Mouse (Mus musculus): ENCODE measurements around the gene Zwilch. TPM values are rescaled to one million over a fixed set of nuclear protein-coding genes. Genes with fewer than 3 reads are reported as not detected.
A peak's percentile ranks its signal among the peaks of the same experiment; 100 is the strongest.
"Not testable (repeated sequence)": the region's sequence is repeated elsewhere in the genome, so short reads cannot be mapped to it uniquely, and the experiment has no call there.

The Zwilch gene
- total RNA-seq, 2 experiments from 2014 or later, result 2.2 to 3.1 TPM

DNA sequence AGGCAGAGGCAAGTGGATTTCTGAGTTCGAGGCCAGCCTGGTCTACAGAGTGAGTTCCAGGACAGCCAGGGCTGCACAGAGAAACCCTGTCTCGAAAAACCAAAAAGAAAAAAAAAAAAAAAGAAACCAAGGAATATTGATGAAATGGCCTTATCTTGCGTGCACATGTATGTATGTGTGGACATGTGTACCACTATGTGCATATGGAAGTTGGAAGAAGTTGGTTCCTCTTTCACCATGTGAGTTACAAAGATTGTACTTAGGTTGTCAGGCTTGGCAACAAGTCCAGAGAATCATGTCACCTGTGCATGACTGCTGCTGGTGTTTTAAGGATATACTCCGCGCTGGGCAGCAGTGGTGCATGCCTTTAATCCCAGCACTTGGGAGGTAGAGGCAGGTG is 10.4 kb upstream of the Zwilch start:
- DNase-seq (ENCODE audit: low spot score in 2 of 2), result not testable (repeated sequence)

- peak; percentile 86 to 91 for DNase-seq (ENCODE audit: low spot score in 2 of 2)
Observed at GRCm38 (mm10) chr9:64178974-64179646, 6.2 kb upstream of the Zwilch start, which contains the start of gene Snapc5. Gene Snapc5 (plus strand): TSS chr9:64179274.

DNA sequence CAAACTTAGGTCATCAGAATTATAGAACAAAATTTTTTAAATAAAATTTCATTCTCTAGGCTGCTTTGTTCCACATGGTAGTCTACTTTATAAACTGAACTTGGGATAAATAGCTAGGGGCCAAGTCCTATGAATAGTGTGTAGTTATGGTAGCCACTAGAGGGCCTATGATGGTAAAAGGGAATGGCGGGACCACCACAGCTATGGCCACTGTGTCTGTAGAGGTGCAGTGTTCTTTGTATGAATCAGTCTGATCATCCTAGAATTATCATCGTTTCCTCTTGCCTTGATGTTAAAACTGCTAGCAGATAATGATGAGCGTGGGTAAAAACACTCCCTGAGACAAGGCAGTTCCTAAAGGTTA is 5.7 kb upstream of the Zwilch start:
- DNase-seq (ENCODE audit: low spot score in 2 of 2), result no peak

DNA sequence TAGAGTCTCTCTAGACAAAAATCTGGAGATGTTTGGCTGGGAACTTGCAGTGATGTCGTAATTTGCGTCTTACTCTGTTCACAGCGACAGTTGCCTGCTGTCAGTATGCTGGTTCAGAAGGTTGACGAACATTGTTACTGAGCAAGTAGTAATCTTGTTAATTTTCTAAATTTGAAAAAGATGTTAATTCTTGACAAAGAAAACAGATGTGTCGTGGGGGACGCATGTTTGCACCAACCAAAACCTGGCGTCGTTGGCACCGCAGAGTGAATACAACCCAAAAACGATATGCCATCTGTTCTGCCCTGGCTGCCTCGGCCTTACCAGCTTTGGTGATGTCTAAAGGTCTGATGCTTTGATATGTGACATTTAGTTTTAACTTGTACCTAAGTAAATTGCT is 2.5 kb upstream of the Zwilch start:
- peak; percentile 44 to 82 for DNase-seq (ENCODE audit: low spot score in 2 of 2)

- no peak for DNase-seq (ENCODE audit: low spot score in 2 of 2)
Observed at GRCm38 (mm10) chr9:64174766-64175165, 1.9 kb upstream of the Zwilch start.

DNA sequence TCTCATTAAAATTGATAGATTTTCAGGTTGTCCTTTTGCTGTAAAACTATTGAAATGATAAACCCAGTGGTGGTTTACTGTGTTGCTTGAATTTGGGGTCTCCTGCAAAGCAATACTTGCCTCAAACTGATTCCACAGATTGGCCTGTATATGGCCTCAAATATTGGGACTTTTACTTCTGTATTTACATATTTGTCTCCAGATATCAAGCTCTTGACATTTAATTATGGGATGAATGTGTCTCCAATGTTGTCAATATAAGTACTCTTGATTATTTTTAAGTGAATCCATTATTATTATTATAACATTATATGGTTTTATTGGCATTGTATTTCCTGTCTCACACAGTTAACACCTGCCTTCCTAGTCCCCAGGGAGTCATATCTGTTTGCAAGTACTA is 1.4 kb upstream of the Zwilch start:
- DNase-seq (ENCODE audit: low spot score in 2 of 2), result no peak

DNA sequence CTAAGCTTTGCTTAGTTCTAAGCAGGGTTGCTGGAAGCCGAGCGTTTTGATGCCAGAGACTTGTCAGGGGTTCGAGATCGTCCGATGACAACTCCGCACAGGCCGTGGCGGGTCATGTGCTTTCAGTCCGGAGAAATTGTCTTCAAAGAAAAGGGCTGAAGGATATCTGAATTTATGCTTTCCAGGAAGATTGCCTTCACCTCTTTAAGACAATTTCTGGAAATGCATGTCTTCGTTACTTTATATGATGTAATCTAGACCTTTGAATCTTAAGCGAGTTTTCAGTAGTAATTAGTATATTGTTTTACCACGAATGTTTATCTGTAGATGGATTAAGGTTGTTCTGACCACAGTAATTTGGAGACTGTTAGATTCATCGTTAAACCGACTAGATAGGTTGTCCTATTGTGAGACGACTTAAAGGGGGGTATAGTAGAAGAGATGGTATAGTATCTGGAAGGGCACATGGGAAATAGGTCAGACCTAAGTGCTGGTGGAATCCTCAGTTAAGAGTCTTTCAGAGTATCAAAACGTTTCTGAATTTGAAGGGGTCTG is 839 bp upstream of the Zwilch start:
- no peak for DNase-seq (ENCODE audit: low spot score in 2 of 2)

GRCm38 (mm10) chr9:64172145-64172815 is 624 bp downstream of the Zwilch start:
- no peak for DNase-seq (ENCODE audit: low spot score in 2 of 2)

- DNase-seq (ENCODE audit: low spot score in 2 of 2), result not testable (repeated sequence)
Observed at GRCm38 (mm10) chr9:64169967-64170366, 2.9 kb downstream of the Zwilch start.

DNA sequence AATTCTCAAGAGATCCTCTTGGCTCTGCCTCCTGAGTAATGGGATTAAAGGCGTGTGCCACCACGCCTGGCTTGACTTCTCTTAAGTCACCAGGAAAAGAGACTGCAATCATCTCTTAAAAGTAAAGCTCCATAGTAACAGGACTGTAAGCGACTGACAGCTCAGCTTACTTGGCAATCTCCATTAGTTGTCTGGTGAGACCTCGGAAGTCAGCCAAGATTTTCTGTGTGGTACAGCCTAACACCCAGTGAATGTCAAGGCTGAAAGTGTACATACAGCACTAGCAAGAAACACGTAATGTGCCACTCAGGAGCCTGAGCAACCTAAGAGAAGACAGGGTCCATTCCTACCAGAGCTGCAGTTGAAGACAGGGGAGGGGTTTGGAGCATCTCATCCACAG is 12.4 kb downstream of the Zwilch start:
- no peak for DNase-seq (ENCODE audit: low spot score in 2 of 2)

DNA sequence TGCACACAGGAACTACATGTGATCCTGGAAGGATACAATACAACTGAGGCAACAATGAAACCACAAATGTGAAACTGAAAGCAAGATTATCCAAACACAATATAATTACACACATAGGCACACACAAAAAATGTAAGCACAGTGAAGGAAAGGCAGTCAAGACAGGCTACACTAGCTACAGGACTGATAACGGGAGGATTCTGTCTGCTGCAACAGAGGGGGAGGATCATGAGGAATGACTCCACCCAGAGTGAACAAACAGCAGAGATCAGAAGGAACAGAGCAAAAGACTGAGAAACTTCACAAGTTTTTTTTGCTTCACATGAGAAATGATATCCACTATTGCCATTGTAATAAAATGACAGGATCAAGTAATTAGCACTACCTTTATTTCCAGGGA is 16.3 kb downstream of the Zwilch start:
- DNase-seq (ENCODE audit: low spot score in 2 of 2), result no peak

DNA sequence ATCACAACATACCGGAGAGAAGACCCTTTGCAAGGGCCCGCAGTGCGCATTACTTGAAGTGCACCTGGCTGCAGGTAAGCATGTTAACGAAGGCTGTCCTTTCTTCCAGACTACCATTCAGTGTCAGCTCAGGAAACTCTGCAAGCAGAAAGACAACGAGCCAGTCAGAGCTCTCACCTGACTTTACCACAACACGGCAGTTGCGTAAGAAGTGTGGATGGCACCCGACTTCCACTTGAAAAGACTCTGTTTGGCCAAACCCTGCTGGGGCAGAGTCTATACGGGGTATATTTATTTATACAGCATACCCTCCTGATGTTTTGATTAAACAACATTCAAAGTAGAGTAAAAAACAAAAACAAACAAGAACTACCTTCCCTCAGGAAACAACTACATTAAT is 33.0 kb downstream of the Zwilch start:
- DNase-seq (ENCODE audit: low spot score in 2 of 2), result no peak

GRCm38 (mm10) chr9:64138896-64139295 is 34.0 kb downstream of the Zwilch start:
- peak; percentile 14 to 75 for DNase-seq (ENCODE audit: low spot score in 2 of 2)

DNA sequence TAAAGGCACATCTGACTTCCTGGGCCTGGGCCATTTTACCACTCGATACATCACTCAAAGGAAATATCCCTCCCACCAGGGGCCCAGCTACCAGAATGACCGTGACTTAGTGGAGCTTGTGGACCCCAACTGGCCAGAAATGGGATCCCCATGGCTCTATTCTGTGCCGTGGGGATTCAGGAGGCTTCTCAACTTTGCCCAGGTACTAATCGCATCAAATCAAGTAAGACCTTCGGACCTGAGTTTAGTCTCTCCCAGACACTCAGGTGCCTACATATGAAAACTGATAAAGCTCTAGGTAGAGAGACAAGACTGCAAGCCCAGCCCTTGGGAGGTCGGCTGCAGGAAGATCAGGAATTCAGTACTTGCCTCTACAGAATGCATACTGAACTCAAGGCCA is 41.3 kb downstream of the Zwilch start:
- DNase-seq (ENCODE audit: low spot score in 2 of 2), result no peak

DNA sequence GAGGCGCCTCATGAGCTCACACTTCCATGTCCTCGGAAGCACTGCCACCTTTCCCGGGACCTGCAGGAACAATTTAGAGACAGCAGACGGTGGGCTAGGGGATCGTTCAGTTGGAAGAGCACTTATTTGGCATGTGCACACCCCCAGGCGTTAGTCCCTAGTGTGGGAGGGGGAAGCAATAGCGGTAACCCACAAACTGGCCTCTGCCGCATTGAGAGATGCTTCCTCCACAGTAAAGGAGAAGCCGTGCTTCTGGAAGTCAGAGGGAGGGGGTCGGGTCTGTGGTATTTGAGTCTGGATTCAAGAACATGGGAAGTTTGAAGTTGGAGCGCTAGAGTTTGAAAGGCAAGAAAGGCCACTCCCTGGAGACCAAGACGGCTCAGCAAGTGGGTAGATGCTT is 46.8 kb downstream of the Zwilch start:
- DNase-seq (ENCODE audit: low spot score in 2 of 2), result no peak

GRCm38 (mm10) chr9:64125307-64125706 is 47.6 kb downstream of the Zwilch start:
- no peak for DNase-seq (ENCODE audit: low spot score in 2 of 2)

- DNase-seq (ENCODE audit: low spot score in 2 of 2), result not testable (repeated sequence)
Observed at GRCm38 (mm10) chr9:64124846-64125245, 48.1 kb downstream of the Zwilch start.

DNA sequence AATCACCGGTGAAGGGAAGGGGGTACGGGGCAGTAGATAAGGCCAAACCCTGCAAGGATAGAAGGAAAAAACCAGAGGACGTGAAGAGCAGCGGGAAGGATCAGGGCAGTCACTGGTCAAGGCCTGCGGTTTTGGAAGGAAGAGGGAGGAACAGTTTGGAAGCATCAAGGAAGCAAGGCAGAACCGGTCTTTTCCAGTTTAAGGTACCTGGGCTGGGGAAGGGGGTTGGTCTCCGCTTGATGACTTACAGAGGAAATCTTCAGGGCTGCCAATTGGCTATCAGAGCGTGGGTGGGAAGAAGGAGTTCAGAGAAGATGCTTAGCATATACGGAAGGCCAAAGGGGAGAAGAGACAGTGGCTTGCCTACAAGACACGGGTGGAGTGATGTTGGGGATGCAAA is 50.3 kb downstream of the Zwilch start:
- no peak for DNase-seq (ENCODE audit: low spot score in 2 of 2)

DNA sequence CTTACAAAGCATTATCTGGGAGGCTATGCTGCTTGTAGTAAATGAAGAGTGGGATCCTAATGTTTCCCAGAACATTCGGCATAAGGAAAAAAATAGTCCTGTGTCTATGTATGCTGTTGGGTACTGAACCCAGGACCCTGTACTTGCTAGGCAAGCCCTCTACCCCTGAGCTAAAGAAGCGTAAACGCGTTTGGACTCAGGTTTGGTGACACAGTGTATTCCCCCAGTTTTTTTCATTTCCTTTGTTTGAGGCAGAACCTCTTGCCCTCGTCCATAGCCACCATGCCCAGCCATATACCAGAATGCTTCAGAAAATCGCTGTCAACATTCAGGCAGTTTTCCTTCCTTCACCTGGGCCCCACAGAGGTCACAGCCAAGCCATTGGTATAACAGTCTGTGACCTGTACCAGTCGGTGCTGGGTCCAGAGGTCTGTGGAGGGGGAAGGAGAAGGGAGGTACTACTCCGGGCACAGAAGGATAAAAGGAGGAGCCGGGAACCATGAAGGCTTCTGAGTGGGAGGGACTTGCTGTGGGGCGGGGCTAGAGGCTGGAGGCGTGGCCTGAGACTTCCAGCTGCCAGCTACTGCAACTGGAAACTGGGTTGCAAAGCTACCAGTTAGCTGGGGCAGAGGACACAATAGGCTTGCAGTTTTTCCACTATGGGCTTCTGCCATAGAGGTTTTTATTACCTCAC is 52.2 kb downstream of the Zwilch start:
- DNase-seq (ENCODE audit: low spot score in 2 of 2), result no peak

- peak in 1 of 2 experiments; percentile 53 for DNase-seq (ENCODE audit: low spot score in 2 of 2)
Observed at GRCm38 (mm10) chr9:64119898-64120297, 53.0 kb downstream of the Zwilch start.

DNA sequence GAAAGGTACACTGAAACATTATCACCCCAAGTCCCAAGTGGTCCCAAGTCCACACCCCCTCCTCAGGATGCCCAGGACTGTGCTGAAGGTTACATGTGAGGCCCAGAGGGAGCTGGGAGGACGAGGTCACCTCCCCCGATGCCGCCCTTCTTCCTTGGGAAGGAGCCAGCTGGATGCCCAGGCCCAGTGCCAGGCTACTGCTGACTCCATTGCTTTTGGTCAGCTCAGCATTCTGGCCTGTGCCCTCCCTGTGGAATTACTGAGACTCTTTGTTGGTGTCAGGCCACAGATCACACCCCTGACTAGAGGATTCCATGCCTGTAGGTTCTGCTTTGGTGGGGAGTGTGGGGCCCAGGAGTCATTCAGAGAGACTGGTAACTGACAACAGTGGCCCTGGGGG is 56.0 kb downstream of the Zwilch start, which contains the start of gene Lctl:
Lctl (plus strand) TSS at position 272 of the 400 bp plus-strand sequence.
- no peak for DNase-seq (ENCODE audit: low spot score in 2 of 2)

DNA sequence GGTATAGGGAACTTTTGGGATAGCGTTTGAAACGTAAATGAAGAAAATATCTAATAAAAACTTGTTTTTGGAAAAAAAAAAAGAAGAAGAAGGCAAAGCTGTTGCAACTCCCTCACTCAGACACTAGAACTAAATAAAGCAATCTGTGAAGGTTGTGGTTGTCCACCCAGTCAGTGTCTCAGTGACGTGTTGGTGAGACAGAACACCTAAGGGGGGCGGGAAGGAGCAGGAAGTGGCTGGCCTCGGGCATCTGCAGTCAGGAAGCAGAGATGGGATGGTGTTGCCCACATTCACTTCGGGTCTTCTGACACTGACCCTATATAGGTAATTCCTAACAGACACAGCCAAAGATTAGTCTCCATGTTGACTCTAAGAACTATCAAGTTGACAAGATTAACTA is 57.1 kb downstream of the Zwilch start:
- no peak for DNase-seq (ENCODE audit: low spot score in 2 of 2)

Measured in layer of hippocampus, adult 18-20 months (tissue).